Comparison of ENCODE assay signal across 8 mouse cellular contexts in the genomic region with DNA sequence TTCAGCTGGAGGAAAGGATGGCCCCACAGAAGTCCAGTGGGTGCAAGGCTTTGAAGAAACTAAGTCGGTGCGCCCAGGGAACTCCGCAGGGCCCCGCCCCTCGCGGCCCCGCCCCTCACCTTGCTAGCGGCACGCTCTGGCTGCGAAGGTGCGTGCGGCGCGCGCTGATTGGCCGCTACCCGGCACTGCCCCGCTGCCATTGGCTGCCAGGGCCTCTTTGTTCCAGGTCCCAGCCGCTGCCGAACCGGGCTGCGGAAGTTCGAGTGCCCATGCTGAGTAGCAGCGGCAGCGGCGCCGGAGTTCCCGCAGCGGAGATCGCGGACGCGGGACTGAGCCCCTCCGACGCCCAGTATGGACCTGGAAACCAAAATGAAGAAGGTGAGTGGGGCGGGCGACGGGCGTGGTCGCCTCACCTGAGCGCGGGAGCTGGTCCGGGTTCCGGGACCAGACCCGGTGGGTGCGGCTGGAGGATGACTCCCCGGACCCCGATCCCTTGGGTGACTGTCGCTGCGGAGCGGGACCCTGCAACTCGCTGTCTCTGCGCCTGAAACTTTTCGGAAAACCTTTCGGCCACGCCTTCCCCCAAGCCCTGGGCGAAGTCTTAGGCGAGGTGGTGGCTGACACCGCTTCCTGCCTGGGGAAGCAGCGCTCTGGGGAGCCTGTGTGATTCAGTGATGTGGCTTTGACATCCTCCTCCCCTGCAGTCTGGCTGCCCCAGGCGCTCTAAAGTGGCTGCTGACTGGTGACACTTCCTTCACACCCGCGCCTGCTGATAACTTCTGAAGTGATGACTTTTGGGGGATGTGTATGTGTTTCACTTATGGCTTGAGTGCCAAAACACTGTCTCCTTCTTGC. TPM values are rescaled to one million over a fixed set of nuclear protein-coding genes. Genes with fewer than 3 reads are reported as not detected.
DNase-seq lines count a peak whose midpoint lies in the region; ATAC-seq and TF ChIP-seq lines count a peak whose summit lies in the region.

TSS of gene Tes (plus strand) at position 214 of the 855 bp plus-strand sequence.

- in situ Hi-C loops in ES-E14 (cut with MboI; ENCODE audit: low sequenced_read_pairs in 2 of 2, unreplicated experiment in 2 of 2), result no loop called here

- peak within 1 kb of the TSS; percentile 94 for H3K4me2 ChIP-seq in hindbrain, embryonic 11.5 days (replicated peaks; ENCODE audit: low read depth, low read length)
- H3K4me2 ChIP-seq in lung, postnatal 0 days (replicated peaks; ENCODE audit: low read depth, low read length), result peak within 1 kb of the TSS; percentile 95

- no peaks in the 10 kb centered on the region for H3K4me1 ChIP-seq in ES-E14 (ENCODE audit: control insufficient read depth in 2 of 2, insufficient read depth in 2 of 2, low read length in 2 of 2, poor library complexity in 1 of 2)
- no peaks in the 10 kb centered on the region for H3K4me1 ChIP-seq in hindbrain, embryonic 11.5 days (replicated peaks; ENCODE audit: control insufficient read depth, insufficient read depth, low read length)
- H3K4me1 ChIP-seq in lung, postnatal 0 days (ENCODE audit: insufficient read depth, low read depth, low read length), result 0 out of 2 replicates have a peak, but pooled peaks cover 3% of the 10 kb centered on the region

- H3K36me3 ChIP-seq in ES-E14 (ENCODE audit: control insufficient read depth, insufficient read depth, low read length, poor library complexity, severe bottlenecking), result no peaks in the 10 kb centered on the region
- no peaks in the 10 kb centered on the region for H3K36me3 ChIP-seq in hindbrain, embryonic 11.5 days (ENCODE audit: control insufficient read depth, insufficient read depth, low read length)
- no peaks in the 10 kb centered on the region for H3K36me3 ChIP-seq in lung, postnatal 0 days (ENCODE audit: insufficient read depth, low read length)

- peak within 1 kb of the TSS; percentile 74 for H3K9ac ChIP-seq in ES-E14 (ENCODE audit: insufficient read depth, low read depth, low read length, poor library complexity, severe bottlenecking)
- H3K9ac ChIP-seq in hindbrain, embryonic 11.5 days (ENCODE audit: low read depth, low read length), result peak within 1 kb of the TSS; percentile 82
- peak within 1 kb of the TSS; percentile 78 for H3K9ac ChIP-seq in lung, postnatal 0 days (replicated peaks; ENCODE audit: low read depth)

- no peaks in the 10 kb centered on the region for H3K9me3 ChIP-seq in ES-E14 (ENCODE audit: control insufficient read depth, insufficient read depth, low read depth, low read length)
- no peaks in the 10 kb centered on the region for H3K9me3 ChIP-seq in hindbrain, embryonic 11.5 days (ENCODE audit: control insufficient read depth, low read length)
- H3K9me3 ChIP-seq in lung, postnatal 0 days (ENCODE audit: low read length), result no peaks in the 10 kb centered on the region

- peak; percentile 96 for ATAC-seq in hindbrain, embryonic 11.5 days (ENCODE audit: low FRiP score)
- peak; percentile 96 for ATAC-seq in lung, postnatal 0 days

- WGBS in hindbrain, embryonic 11.5 days, result under 1% methylated on average over 62 of the region's 63 CpGs
- WGBS in lung, postnatal 0 days, result 2% methylated on average over 55 of the region's 63 CpGs

- H3K27ac ChIP-seq in ES-E14 (ENCODE audit: insufficient read depth, low read depth, low read length, poor library complexity, severe bottlenecking), result no peak within 1 kb of the TSS
- H3K27ac ChIP-seq in hindbrain, embryonic 11.5 days (ENCODE audit: low read depth, low read length), result no peak within 1 kb of the TSS
- peak within 1 kb of the TSS; percentile 78 for H3K27ac ChIP-seq in lung, postnatal 0 days (ENCODE audit: low read length)

- 0 out of 2 replicates have a peak, but pooled peaks have one; percentile 24 for TF ChIP-seq EP300 in lung, postnatal 0 days (IDR thresholded peaks at IDR 0.05)

- H3K27me3 ChIP-seq in hindbrain, embryonic 11.5 days (ENCODE audit: control insufficient read depth, insufficient read depth, low read length), result peaks cover 5% of the 10 kb centered on the region; the same call in 1 of the 2 replicates
- no peaks in the 10 kb centered on the region for H3K27me3 ChIP-seq in lung, postnatal 0 days (replicated peaks; ENCODE audit: insufficient read depth, low read length)

- H3K4me3 ChIP-seq in ES-E14 (ENCODE audit: insufficient read depth in 1 of 2, low read depth in 1 of 2, low read length in 2 of 2, poor library complexity in 1 of 2, severe bottlenecking in 1 of 2), result peak within 1 kb of the TSS; percentile 77 to 82
- H3K4me3 ChIP-seq in hindbrain, embryonic 11.5 days (ENCODE audit: low read depth, low read length), result peak within 1 kb of the TSS; percentile 81
- H3K4me3 ChIP-seq in lung, postnatal 0 days (ENCODE audit: low read depth, low read length), result peak within 1 kb of the TSS; percentile 74

- DNase-seq in ES-E14 (ENCODE audit: low read depth, low spot score), result peak; percentile 69
- DNase-seq in cerebellum, adult 8-10 months, result peak; percentile 19
- peak; percentile 13 to 58 for DNase-seq in frontal cortex, postnatal 10 days (ENCODE audit: low spot score in 2 of 2)
- DNase-seq in hindbrain, embryonic 11.5 days (ENCODE audit: low spot score), result peak; percentile 81
- DNase-seq in layer of hippocampus, postnatal 10 days (ENCODE audit: low spot score in 2 of 2), result peak; percentile 43 to 63
- peak; percentile 89 for DNase-seq in lung, postnatal 0 days (ENCODE audit: low spot score)
- DNase-seq in ovary, adult 18-20 months (ENCODE audit: low spot score), result peak; percentile 81
- peak; percentile 94 for DNase-seq in thymus, postnatal 0 days (ENCODE audit: low spot score)

- no peak for TF ChIP-seq CTCF in lung, postnatal 0 days (IDR thresholded peaks at IDR 0.05)

TF ChIP-seq in ES-E14, 5 proteins besides CTCF, POLR2A, EP300 and RAD21:
- no peak for TF ChIP-seq CHD2 (IDR thresholded peaks at IDR 0.05; ENCODE audit: low read depth, low read length)
- 0 out of 2 replicates have a peak, but pooled peaks have one; percentile 26 for TF ChIP-seq HCFC1 (IDR thresholded peaks at IDR 0.05; ENCODE audit: borderline replicate concordance, insufficient read depth, low read length)

RNA-seq across cellular contexts. Expression of gene Tes, which starts in this region (rescaled TPM):
- total RNA-seq in ES-E14 (2012; rRNA removed), result 27.7 and 51.1 TPM in 2 replicates
- 65.2 and 65.5 TPM in 2 replicates for polyA plus RNA-seq in hindbrain, embryonic 11.5 days (2014; fragmentation: Nextera tagmentation; extraction: Ambion mirVana)
- total RNA-seq in layer of hippocampus, postnatal 10 days (2021), result 1 to 10 TPM; 6.1 to 7.0 TPM
- polyA plus RNA-seq in lung, postnatal 0 days (2015; fragmentation: Nextera tagmentation; extraction: Ambion mirVana), result 50.5 and 52.7 TPM in 2 replicates
- 59.2 and 64.6 TPM in 2 replicates for polyA plus RNA-seq in thymus, postnatal 0 days (2015; fragmentation: Nextera tagmentation; extraction: Ambion mirVana)

Comparison
In these comparisons a context has a peak if more than half of its experiments do, and no peak if none do; other contexts are left out.
1. DNase-seq: peak in every context shown above with its lines; median percentile 94 in thymus, postnatal 0 days; 89 in lung, postnatal 0 days; 81 in hindbrain, embryonic 11.5 days; 81 in ovary, adult 18-20 months; 69 in ES-E14; 53 in layer of hippocampus, postnatal 10 days; 36 in frontal cortex, postnatal 10 days; 19 in cerebellum, adult 8-10 months.